Mouse (Mus musculus): ENCODE results near the gene Syt12.
"Not testable (repeated sequence)": the region's sequence is repeated elsewhere in the genome, so short reads cannot be mapped to it uniquely, and the experiment has no call there.

Gene Syt12

DNA sequence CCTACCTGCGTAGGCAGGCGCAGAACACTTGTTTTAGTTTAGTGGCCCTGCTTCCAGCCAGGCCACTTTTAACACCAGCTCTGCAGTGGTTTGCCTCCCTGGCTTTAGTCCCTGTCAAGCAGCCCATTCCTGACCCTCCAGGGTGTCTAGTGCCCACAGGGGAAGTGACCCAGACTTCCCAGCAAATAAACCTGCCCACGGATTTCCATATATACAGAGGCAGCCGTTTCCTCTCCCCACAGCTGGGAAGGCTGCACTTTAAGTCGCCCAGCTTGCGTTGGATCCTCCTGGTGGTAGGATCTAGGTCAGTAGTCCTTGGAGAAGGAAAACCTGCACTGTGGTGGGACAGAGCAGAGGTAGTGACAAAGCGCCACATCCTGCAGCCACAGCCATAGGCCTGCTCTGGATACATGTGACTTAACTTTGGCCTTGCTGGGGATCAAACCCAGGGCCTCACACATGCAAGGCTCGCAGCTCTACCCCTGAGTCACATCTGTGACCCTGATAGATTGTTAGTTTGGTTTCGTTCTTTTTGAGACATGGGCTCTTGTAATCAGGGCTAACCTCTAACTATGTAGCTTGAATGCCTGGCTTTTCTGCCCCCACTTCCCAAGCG is 13.9 kb upstream of the Syt12 start:
- DNase-seq (ENCODE audit: low read depth, low spot score) = no peak

DNA sequence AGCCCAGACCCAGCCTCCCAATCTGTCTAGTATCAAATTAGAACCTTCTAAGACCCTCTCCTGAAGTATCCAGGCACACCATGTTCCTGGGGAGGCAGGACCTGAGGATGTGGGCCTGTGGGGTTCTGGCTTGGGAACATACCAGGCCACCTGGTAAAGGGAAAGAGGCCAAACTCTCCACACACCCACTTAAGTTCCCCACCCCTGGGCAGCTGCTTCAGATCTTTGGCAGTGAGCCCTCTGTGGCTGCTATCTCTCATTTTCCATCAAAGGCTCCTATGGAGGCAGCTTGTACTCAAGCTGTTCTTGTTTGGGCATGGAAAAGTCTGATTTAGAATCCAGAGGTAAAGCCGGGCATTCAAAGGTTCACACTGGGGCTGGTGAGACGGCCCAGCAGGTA is 10.6 kb upstream of the Syt12 start:
- no peak for DNase-seq (ENCODE audit: low read depth, low spot score)

DNA sequence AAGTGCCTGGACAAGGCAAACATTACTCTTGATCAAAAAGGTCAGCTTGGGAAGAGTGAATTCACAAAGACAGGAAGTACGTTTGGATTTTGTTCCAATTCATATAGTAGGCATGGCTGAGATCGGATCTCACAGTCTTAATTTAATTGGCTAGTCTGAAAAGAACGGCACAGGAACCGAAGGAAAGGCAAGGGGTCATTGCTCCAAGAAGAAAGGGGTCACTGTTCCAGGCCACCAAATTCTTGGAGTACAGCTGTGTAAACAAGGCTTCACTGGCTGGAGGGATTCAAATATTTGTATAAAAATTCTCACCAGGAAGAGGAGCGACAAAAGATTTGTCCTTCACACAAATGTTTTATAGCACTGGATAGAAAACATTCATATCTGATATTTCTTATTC is 7.8 kb upstream of the Syt12 start:
- DNase-seq (ENCODE audit: low read depth, low spot score) = no peak

GRCm38 (mm10) chr19:4482111-4482859 is 5.0 kb upstream of the Syt12 start:
- no peak for DNase-seq (ENCODE audit: low read depth, low spot score)

DNA sequence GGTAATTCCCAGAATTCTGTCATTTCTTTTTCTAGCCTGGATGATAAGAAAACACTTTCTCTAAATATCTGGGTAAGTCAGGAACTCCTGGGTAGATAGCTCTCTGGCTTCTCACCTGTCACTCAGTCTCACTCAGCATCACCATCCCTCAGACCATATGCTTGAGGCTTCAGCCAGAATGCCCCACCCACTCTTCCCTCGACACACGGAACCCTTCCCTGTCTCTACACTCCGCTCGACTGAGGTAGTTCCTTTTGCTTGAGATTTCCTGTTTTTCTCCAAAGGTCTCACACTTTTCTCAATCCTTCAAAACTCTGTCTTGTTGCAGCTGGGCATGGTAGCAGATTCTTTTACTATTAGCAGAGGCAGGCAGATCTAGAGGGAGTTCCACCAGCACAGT is 4.1 kb upstream of the Syt12 start:
- DNase-seq (ENCODE audit: low read depth, low spot score) = no peak

DNA sequence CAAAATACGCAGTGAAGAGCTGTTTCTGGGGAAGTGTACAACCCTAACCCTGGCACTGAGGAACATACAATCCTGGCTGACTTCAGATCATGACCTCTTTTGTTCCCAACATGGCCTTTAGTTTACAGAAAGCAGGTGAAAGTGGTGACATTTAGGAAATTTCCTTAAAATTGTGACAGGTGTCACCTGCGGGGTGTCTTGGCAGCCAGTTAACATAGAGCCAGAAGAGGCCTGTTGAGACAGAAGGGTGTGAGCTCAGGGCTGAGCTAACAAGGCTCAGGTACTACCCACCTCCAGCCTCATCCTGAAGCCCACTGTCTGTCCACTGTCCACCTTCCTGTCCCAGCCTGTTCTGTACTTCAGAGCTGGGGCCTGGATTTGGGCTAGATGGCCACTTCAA is 2.8 kb upstream of the Syt12 start:
- no peak for DNase-seq (ENCODE audit: low read depth, low spot score)

DNA sequence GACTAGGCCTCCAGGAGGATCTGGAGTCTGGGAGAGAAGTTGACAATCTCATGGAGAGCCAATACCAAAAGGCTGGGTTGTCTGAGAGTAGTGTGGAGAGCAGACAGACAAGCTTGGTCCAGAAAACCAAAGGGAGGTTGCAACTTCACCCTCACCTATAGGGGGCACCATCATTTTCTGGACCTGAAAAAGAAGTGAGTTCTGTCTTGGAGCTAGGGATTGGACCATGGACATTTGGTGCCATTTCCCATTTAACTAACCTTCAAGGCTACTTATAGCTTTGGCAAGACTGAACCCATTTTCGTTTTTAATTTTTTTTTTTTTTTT is 906 bp upstream of the Syt12 start:
- peak; percentile 29 for DNase-seq (ENCODE audit: low read depth, low spot score)

DNA sequence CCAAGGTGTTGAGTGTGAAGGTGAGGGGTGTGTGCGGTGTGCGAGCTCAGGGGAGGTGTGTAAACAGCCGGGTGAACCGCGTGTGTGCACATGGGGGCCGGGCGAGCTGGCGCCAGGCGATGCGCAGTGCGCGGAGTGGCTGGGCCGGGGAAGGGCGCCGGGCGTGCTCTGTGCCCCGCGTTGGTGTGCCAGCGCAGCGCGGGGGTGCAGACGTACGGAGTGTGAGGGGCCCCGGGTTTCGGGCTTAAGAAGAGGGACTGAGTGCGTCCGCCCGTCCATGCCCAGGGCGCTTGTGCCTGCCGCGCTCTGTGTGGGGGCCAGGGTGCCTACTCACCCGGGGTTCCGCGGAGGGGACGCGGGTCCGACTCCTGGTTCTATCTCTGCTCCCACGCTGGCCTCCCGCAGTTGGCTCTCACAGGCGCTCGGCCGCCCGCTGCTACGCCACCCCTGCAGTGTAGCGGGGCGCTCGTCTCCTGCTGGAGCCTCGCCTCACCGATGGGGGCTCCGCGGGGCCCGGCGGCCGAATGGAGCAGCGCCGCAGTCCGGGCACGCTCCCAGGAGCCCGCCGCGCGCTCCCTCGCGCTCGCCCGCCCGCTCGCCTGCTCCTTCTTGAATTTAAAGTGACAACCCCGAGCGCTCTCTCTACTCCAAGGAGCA is 518 bp downstream of the Syt12 start:
- DNase-seq (ENCODE audit: low read depth, low spot score) = no peak

DNA sequence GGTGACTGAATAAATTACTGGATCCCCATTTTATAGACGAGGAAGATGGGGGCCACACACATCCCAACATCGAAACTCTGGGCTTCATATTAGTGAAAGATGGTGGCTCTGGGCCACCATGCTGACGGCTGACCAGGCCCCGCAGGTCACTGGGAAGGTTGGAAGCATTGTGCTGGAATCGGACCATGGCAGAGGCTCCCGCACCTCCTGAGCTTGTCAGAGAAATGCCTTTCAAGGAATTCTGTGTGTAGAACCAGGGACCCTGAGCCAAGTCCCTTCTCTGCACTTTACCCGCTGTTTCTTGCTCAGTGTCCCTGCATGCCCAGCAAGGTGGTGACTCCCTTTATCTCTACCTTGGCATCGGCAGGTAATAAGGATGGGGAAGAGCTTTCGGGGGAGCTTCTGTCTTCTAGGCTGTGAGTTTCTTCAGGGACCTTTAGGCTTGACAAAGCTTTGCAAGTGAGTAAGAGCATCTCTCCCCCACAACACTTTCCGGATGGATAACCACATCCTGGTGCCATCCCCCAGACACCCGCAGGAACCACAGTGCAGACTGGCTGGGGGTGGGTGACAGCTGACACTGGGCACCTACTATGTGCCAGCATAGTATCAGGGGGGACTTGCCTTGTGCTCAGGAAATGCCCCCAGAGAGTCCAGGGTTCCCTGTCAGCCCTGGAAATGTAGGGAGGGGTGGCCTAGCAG is 1.9 kb downstream of the Syt12 start:
- no peak for DNase-seq (ENCODE audit: low read depth, low spot score)

- no peak for DNase-seq (ENCODE audit: low read depth, low spot score)
Observed at GRCm38 (mm10) chr19:4474739-4475138, 2.5 kb downstream of the Syt12 start.

- no peak for DNase-seq (ENCODE audit: low read depth, low spot score)
Observed at GRCm38 (mm10) chr19:4473549-4473948, 3.7 kb downstream of the Syt12 start.

DNA sequence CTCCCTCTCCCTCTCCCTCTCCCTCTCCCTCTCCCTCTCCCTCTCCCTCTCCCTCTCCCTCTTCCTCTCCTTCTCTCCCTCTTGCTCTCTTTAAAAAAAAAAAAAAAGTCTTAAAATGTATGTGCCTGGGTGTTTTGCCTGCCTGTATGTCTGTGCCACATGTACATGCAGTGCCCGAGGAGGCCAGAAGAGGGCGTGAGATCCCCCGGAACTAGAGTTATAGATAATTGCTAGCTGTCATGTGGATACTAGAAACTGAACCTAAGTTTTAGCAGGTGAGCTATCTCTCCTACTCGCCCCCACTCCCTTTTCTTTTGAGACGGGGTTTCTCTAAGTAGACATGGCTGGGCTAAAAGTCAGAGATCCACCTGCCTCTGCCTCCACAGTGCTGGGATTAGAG is 8.9 kb downstream of the Syt12 start:
- DNase-seq (ENCODE audit: low read depth, low spot score) = peak; percentile 51

GRCm38 (mm10) chr19:4464666-4465065 is 12.6 kb downstream of the Syt12 start:
- DNase-seq (ENCODE audit: low read depth, low spot score) = no peak

GRCm38 (mm10) chr19:4461981-4462380 is 15.3 kb downstream of the Syt12 start:
- no peak for DNase-seq (ENCODE audit: low read depth, low spot score)

- DNase-seq (ENCODE audit: low read depth, low spot score) = peak; percentile 45
Observed at GRCm38 (mm10) chr19:4456227-4456626, 21.0 kb downstream of the Syt12 start.

DNA sequence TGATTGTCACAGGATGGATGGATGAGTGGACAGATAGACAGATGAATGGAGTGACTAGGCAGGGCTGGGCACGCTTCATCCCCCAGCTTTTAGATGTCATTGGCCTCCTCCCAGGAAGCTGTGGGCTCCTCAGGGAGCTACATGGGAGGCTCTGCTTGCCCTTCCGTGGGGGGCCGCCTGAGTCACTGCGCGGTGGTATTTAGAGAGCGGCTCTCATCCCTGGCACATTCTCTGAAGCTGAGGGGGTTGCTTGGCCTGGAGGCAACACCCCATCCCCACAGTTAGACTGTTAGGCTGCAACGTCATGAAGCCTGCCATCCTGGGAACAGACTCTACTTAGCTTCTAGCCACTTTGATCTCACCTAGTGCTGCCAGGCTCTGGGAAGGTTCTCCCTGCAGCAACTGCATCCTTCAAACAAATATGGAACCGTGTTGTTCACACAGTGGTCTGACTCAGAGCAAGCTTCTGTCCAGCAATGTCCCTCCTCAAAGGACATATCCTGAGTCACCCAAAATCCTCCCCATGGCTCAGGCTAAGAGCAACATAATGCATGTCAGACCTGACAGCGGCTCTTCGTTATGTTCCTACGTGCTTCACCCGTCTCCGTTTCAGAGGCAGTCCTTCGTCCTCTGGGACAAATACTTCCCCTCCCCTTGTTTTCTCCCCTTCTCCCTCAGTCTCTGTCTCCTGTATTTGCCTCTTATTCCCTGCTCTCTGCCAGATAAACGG is 22.0 kb downstream of the Syt12 start:
- DNase-seq (ENCODE audit: low read depth, low spot score) = no peak

- DNase-seq (ENCODE audit: low read depth, low spot score) = not testable (repeated sequence)
Observed at GRCm38 (mm10) chr19:4454040-4454439, 23.2 kb downstream of the Syt12 start.

- DNase-seq (ENCODE audit: low read depth, low spot score) = no peak
Observed at GRCm38 (mm10) chr19:4452525-4452924, 24.7 kb downstream of the Syt12 start.

GRCm38 (mm10) chr19:4451965-4452364 is 25.3 kb downstream of the Syt12 start:
- no peak for DNase-seq (ENCODE audit: low read depth, low spot score)

- no peak for DNase-seq (ENCODE audit: low read depth, low spot score)
Observed at GRCm38 (mm10) chr19:4451098-4451497, 26.1 kb downstream of the Syt12 start.

DNA sequence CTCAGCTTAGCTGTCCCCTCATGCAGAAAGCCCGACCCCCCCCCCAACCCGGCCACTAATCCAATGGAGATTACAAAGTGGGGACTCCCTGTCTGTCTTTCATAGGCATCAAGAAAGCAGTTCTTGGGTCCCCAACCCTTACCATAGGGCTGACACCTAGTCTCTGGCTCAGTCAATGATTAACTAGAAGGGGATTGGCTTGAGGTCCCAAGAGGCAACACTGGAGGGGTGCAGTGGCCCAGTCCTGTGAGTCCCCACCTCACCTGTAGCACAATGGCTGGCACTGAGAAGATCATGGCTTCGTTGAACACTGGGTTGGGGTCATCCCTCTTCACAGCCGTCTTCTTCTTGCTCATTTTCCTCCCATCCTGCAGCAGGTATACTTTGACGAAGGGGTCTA is 26.6 kb downstream of the Syt12 start:
- DNase-seq (ENCODE audit: low read depth, low spot score) = no peak

- no peak for DNase-seq (ENCODE audit: low read depth, low spot score)
Observed at GRCm38 (mm10) chr19:4449230-4449629, 28.0 kb downstream of the Syt12 start.
